Mouse (Mus musculus) brain, embryonic 14.5 days (tissue): ENCODE measurements at regions not wholly inside any gene's neighbourhood (a gene's known extent, or its start where the extent isn't known, plus 50 kb on each side); places are given as distances from the start of the nearest gene placed in this dataset.

Source experiments
- CTCF ChIP-seq: fragments of 200-500 bp; IDR thresholded peaks from 2 replicates; pipeline ENCODE4 v1.5.1; 2012; ENCODE audit warnings: inconsistent platforms, mild to moderate bottlenecking, moderate library complexity, borderline replicate concordance; ENCODE audit not compliant: insufficient read depth, insufficient read length; ENCODE audit errors: extremely low read depth
- POLR2A ChIP-seq: fragments of 200-500 bp; IDR thresholded peaks from 2 replicates; pipeline ENCODE4 v1.6.1; 2012; ENCODE audit warnings: mild to moderate bottlenecking, inconsistent platforms, borderline replicate concordance; ENCODE audit not compliant: poor library complexity, insufficient read depth, insufficient read length, severe bottlenecking; ENCODE audit errors: extremely low read depth

- TF ChIP-seq POLR2A (no peak), CTCF (no peak)
Observed at GRCm38 (mm10) chr13:101111773-101112172, 278.5 kb upstream of the Slc30a5 start.
